Mouse (Mus musculus) mouse embryonic stem cell (cell line): ENCODE data around the gene Rbm19.

Experiments used
- in situ Hi-C, 2 experiments: fragments of 300-500 bp; cut with MboI; formaldehyde crosslinking; loops; 1 replicate in 1 of 2; 3 replicates in 1 of 2; pipeline ENCODE4 v1.14.3; 2019 to 2020; ENCODE audit warnings: low sequenced_read_pairs in 2 of 2, low pct_unique_long_range_greater_than_20kb in 1 of 2, mixed read lengths in 1 of 2; ENCODE audit not compliant: unreplicated experiment in 1 of 2

Rbm19 gene

DNA sequence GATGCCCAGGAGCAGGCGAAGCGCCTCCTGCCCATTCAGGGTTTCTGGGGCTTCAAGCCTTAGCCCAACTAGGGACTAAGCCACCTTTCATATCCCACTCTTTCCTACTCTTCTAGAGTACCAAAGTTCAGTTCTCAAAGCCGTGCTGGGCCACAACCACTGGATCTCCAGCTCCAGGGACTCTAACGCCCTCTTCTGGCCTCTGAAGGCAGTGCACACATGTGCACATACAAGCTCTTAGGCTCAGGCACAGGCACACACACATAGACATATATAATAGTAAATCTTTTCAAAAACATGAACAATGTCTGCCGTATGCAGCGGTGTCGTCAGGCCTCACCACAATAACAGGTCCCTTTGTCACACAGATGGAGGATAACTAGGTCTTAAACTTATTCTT, 13.5 kb downstream of the Rbm19 start:
- in situ Hi-C loops, result no loop called here

- in situ Hi-C loops, result no loop called here
Observed at GRCm38 (mm10) chr5:120130163-120130562, 13.9 kb downstream of the Rbm19 start.

- in situ Hi-C loops, result no loop called here
Observed at GRCm38 (mm10) chr5:120131600-120131999, 15.3 kb downstream of the Rbm19 start.

- in situ Hi-C loops, result no loop called here
Observed at GRCm38 (mm10) chr5:120134000-120134399, 17.7 kb downstream of the Rbm19 start.

DNA sequence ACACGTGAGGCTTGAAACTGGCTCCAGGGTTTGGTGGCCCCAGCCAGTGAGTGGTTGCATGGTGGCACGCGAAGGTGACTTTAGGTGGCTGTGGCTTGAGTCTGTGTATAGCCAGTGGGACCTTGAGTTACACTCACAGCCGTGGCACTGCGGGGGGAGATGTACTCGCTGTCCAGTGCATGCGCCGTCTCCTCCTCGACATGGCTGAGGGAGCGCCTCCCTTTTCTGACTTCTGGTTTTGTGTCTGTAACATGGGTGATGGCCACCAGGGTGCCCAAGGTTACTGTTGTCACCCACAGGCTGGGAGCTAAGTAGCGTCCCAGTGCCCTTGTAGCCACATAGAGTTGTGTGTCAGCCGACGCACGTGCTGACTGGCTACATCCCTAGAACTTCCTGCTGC, 19.1 kb downstream of the Rbm19 start:
- in situ Hi-C loops, result no loop called here

DNA sequence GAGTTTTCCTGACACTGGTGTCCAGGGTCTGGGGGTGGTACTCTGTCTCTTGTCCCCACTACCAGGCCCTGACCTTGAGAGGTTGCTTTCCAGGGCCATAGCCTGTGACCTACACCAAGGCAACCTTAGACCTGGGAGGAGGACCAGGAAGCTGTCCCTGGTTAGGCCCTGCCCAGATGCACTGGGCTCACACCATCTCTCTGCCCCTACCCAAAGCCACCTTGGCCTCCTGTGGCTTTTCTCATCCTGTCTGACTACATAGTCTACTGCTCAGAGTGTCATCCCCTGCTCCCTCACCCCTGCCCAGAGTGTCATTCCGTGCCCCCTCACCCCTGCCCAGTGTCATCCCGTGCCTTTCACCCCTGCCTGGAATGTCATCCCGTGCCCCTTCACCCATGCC, 19.6 kb downstream of the Rbm19 start:
- in situ Hi-C loops, result no loop called here

- in situ Hi-C loops, result no loop called here
Observed at GRCm38 (mm10) chr5:120136236-120136675, 20.0 kb downstream of the Rbm19 start.

GRCm38 (mm10) chr5:120137038-120137437, 20.8 kb downstream of the Rbm19 start:
- in situ Hi-C loops, result no loop called here

- in situ Hi-C loops, result no loop called here
Observed at GRCm38 (mm10) chr5:120137846-120138245, 21.6 kb downstream of the Rbm19 start.

- in situ Hi-C loops, result no loop called here
Observed at GRCm38 (mm10) chr5:120138406-120138805, 22.1 kb downstream of the Rbm19 start.

DNA sequence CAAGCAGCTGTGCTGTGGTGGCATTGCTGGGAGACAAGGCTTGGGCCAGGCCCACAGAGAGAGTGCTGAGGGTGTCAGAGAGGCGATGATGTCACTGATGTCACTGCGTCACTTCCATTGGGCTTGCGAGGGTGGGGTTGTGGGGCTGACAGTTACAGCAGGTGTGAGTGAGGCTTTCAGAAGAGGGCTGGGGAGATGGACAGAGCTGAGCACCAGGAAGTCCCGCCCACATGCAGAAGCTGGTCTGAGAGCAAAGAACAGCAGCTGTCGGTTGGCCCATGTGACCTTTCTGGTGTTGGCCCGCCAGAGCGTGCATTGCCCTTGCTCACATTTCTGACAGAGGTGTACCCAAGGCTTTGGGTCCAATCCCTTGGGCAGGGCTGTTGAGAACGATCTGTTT, 23.0 kb downstream of the Rbm19 start:
- in situ Hi-C loops, result no loop called here

DNA sequence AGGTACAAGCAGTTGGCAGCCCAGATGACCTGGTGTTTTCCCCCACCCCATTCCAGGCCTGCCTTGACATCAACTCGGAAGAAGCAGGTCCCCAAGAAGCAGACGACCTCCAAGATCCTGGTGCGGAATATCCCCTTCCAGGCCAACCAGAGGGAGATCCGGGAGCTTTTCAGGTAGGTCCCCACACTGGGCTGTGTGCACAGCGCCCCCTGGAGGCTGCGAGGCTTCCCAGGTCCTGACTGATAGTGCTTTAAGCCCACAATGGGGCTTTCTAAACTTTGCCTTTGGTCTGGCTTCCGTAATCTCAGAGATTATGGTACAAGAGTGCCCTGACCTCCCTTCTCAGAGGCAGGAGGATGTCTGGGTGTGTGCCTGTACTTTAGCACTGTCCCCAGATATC, 27.7 kb downstream of the Rbm19 start:
- in situ Hi-C loops, result no loop called here

- in situ Hi-C loops, result no loop called here
Observed at GRCm38 (mm10) chr5:120145371-120146050, 29.2 kb downstream of the Rbm19 start.

GRCm38 (mm10) chr5:120146051-120146385, 29.8 kb downstream of the Rbm19 start:
- in situ Hi-C loops, result no loop called here

DNA sequence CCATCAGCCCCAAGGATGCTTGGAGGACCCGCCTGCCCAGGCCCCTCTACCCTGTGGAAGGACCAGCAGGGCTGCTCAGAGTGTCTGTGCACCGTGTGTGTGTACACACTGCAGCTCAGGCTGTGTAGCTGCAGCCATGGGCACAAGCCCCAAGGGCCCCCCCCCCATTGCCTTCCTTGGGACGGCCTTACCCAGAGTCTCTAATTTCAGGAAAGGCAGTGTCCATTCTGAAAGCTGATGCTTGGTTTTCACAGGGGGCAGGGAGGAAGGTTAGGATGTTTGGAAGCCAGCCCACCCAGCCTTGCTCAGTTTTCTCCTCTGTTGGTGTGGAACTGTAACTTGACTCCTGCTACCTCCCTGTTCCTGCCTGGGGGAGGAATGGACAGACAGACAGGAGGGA, 30.6 kb downstream of the Rbm19 start:
- in situ Hi-C loops, result no loop called here

DNA sequence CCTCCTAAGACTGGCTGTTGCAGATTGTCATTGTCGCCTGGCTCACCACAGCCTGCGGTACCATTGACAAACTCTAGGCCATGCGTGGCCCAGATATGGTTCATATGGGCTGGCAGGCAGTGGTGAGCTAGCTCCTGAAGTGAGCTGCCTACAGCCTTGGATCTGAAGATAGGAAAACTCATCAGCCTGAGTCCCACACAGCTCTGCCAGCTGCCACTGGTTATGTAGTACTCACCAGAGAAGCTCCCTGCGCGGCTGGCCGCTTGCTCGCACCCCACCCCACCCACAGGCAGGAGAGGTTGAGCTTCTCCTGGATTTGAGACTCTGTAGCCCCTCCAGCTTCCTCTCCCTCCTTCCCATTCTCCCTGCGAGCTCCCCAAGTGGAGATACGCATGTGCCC, 32.0 kb downstream of the Rbm19 start:
- in situ Hi-C loops, result no loop called here

- in situ Hi-C loops, result no loop called here
Observed at GRCm38 (mm10) chr5:120151145-120151544, 34.9 kb downstream of the Rbm19 start.

DNA sequence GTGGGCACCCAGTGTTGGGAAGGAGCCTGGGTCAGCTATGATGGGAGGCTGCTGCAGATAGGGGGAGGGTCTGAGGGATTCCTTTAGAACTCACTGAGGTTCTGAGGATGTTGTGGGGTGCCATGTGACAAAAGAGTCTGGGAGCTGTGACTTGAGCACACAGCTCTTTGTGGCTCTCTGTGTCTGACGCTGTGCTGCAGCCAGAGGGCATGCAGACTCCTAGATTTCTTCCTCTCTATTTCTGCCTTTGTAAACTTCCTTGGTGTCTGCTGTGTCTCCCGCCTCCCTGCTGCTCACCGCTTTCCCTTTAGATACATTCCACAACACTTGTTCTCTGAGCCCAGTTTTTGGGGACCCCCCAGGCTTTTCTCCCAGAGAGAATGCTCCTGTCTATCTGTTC, 36.9 kb downstream of the Rbm19 start:
- in situ Hi-C loops, result no loop called here

GRCm38 (mm10) chr5:120155672-120156071, 39.4 kb downstream of the Rbm19 start:
- in situ Hi-C loops, result no loop called here

DNA sequence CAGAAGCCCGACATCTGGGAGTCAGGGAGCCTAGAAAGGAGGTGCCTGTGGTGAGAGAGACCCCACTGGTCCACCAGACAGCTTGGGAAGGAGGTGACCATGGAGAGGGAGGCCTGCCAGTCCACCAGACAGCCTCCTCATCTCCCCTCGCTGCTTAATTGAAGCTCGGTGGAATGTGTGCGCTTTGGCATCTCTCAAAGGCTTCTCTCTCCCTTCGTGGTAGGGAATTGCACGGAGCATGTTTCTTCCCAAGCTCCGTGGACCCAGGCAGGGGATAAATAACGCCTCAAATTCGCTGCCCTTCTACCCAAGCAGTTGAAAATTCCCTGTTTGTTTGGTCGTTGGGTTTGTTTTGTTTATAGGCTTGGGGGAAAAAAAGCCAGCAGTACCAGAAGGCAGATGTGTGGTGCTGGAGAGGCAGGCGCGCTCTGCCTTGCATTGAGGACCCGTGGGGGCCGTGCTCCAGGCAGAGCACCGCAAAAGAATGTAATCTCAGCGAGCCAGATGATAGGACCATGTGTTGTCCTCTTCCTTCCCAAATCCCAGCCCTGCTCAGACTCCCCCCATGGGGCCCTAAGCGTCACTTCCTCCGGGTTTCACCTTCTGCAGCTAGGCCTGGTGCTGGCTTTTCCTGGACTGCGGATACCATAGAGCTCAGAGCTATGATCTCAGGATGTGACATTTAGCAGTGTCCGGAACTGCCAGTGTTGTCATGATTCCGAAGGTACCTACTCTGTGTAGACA, 40.1 kb downstream of the Rbm19 start:
- in situ Hi-C loops, result no loop called here
